Mouse (Mus musculus) common myeloid progenitor, adult 5-6 weeks (primary cell): Measurements from ENCODE around the gene Psap. TPM values are rescaled to one million over a fixed set of nuclear protein-coding genes. Genes with fewer than 3 reads are reported as not detected.
A peak's percentile ranks its signal among the peaks of the same experiment; 100 is the strongest.

Experiments used
- ATAC-seq: replicated peaks from 2 replicates; pipeline ENCODE4 v1.8.0; 2016; ENCODE audit warnings: low read depth, mild to moderate bottlenecking, moderate TSS enrichment, inconsistent platforms; ENCODE audit not compliant: poor library complexity, severe bottlenecking
- total RNA-seq: library from RNA; stranded (forward); fragments of 200-1000, 187-1606 nt; gene quantifications from 2 replicates; pipeline ENCODE4 v1.2.3, GENCODE M21; 2017

The Psap gene
- total RNA-seq, 1 experiment from 2014 or later = 149 TPM

DNA sequence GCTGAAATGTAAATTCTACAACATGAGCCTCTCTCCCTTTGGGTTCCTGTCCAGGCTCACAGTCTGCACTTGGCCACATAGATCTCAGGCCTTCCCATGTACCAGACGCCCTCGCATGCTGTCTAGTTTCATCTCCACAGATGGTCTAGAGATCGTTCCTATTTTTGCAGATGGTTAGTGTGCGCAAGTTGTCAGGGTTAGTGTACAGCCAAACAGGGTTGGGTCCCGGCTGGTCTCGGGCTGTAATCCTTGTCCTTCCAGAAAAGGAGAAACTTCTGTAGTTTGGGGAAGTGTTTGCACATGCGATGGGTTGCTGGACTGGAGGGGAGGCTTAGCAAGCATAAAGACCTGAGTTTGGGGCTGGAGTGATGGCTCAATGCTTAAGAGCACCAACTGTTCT, 9.1 kb downstream of the Psap start:
- ATAC-seq = peak; percentile 27; the same call in 1 of the 2 replicates

DNA sequence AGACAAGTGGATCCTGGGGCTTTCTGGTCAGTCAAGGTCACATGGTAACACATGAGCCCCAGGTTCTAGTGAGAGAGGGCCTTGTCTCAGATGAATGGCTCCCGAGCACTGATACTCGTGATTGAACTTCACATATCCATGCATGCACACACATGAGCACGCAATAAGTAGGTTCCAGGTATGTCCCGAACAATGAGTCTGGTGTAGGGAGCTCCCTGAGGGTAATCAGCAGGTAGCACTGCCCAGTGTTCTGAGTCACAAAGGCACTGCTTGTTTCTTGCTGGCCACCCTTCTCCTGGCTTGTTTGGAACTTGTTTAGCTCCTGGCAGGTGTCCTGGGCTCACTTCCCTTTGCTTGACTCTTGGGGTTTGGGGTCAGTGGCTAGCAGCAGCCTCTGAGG, 9.7 kb downstream of the Psap start:
- ATAC-seq = no peak

- no peak for ATAC-seq
These were observed 10.3 kb downstream of the Psap start for GRCm38 (mm10) chr10:60287726-60288125.

DNA sequence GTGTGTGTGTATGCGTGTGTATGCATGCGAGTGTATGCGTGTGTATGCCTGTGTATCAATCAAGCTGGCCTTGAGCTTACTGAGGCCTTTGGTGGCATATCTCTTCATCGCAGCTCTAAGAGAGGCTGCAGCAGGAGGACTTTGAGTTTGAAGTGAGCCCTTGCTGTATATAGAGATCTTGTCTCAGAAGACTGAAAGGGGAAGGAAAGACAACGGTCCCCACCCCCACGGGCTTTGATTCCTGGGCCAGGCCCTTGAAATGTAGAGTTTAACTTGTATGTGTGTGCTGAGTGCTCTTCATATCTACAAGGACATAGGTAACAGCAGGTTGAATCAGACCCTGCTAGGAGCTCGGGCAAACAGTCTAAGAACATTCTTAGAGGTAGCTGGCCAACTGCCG, 11.8 kb downstream of the Psap start:
- ATAC-seq = no peak

DNA sequence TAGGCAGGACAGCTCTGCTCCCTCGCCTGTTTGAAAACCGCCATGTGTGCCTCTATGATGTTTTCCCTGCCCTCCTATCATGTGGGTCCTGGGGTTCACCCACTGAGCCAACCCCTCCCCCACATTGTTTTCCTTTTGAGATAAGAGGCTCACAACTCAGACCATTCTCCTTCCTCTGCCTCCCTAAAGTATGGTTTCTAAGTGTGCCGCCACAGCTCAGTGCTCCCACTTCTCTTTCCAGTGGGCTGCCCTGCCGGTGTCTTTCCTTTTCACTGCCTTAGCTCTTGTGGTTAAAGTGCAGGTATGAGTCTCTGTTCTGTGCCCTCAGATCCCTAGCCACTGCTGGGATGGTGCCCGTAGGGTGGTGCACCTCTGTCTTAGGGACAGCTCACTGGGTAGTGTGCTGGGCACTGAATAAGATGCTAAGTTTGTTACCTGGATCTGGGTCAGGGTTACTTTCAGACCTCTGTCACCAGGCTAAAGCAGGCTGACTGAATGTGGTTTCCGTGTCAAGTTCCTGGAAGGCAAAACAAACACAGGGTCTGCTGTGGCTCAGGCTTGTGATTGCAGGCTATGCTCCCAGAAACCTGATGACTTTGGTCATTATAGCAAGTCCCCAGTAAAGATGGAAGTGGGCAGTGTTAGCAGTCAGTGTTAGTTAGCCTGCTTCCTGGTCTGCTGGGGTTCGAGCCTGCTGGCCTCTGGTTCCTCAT, 12.8 kb downstream of the Psap start:
- 0 out of 2 replicates have a peak, but pooled peaks have one; percentile 36 for ATAC-seq

DNA sequence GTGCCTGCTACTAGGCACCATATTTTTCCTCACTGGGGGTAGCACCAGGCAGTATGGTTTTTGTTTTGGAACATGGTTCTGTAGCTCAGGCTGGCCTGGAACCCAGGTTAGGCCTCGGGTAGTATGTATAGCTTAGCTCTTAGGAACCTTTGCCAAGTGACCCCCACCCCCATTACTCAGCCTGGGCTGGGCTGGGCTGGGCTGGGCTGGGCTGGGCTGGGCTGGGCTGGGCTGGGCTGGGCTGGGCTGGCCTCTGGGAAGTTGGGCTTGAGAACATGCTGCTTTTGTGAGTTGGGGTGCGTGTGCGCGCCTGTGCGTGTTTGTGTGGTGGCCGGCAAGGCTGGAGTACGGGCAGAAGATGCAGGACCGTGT, 13.3 kb downstream of the Psap start:
- no peak for ATAC-seq

DNA sequence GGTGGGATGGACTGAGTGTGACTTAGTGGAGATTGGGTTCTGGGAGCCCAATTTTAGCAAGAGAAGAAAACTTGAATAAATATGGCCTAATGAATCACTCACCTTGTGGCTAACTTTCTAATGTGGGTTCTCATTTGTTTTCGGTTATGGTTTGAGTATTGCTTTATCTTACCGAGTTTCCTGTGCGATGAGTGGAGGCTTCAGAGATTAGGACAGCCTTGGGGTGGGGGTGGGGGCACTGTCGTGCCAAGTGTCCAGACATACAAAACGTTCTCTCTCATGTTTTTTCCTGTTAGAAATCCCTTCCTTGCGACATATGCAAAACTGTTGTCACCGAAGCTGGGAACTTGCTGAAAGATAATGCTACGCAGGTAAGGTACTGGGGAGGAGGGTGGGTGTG, 14.8 kb downstream of the Psap start:
- ATAC-seq = no peak

- ATAC-seq = no peak
These were observed 17.2 kb downstream of the Psap start for GRCm38 (mm10) chr10:60294621-60295020.

- ATAC-seq = no peak
These were observed 17.9 kb downstream of the Psap start for GRCm38 (mm10) chr10:60295356-60295755.

DNA sequence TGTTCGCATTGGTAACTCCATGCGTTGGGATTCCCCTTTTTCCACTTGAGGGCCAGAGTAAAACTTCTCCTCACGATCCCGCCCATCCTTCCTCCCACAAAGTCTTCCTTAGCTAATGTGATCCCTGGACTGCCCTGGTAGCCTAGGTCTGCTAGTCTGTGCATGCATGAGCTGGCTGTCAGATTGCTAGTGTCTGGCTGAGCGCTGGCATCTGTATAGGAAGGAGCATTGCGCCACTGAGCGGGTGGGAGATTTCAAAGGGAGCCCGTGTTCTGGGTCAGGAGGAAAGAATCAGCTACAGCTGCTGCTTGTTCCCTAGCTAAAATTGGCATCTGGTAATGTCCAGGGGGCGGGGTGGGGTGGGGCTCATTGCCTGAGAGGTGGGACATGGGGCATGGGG, 18.6 kb downstream of the Psap start:
- ATAC-seq = no peak

DNA sequence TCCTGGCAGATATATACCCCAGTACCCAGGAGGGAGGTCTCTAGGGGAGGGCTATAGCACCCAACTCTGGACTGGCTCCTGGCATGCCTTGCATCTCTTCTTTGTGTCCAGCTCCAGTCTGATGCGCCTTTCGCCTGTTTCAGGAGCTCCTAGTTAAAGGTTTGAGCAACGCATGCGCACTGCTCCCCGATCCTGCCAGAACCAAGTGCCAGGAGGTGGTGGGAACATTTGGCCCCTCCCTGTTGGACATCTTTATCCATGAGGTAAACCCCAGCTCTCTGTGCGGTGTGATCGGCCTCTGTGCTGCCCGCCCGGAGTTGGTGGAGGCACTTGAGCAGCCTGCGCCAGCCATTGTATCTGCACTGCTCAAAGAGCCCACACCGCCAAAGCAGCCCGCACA, 22.2 kb downstream of the Psap start:
- ATAC-seq = no peak

DNA sequence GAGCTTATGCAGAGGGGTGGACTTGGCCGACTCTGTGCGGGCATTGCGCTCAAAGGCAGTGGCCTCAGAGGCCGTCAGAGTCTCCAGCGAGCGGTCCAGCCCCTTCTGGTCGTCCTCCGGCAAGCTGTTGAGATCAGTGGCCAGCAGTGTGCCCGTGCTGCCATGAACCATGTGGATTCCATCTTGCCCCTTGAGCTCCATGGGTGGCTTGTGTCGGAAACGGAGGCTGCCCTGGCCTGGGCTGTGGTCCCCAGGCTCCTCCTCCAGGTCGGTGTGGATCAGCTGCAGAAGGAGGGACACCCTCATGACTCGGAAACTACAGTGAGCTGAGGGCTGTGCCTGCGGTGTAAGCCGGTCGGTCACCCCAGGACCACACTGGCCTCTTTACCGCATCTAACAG, 26.0 kb downstream of the Psap start:
- ATAC-seq = no peak

DNA sequence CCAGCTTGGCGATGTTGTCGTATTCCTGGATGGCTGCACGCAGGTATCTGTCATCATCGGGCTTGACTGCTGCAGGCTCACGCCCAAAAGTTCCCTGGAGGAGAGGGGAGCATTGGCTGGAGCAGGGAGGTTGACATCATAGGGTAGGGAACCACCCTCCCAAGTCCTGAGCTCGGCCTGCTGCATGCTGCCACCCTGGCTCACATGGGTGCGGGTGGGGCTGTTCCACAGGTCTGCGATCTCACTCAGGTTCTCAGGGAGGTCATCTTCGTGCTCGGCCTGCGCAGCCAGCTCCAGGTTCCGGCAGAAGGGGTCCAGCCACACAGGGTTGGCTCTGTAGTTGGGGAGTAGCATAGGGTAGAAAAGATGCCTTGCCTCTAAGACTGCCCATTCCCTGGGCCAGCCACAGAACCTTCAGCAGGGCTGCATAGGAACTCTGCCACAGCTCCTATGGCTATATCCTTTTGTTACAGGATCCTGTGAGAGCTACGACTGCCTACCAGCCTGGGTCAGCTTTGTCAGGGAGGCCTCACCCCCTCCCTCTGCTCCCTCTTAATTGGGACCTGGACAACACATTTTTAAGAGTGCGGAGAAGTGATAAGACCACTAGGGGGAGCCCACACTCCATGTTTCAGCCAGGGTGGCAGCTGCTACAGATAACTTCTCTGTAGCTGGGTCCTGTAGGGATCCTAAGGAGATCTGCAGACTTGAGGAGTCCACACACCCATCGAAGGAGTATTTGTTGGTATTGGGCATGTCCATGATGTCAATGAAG, 27.6 kb downstream of the Psap start:
- ATAC-seq = peak; percentile 93

- no peak for ATAC-seq
These were observed 33.2 kb downstream of the Psap start for GRCm38 (mm10) chr10:60310629-60311028.

DNA sequence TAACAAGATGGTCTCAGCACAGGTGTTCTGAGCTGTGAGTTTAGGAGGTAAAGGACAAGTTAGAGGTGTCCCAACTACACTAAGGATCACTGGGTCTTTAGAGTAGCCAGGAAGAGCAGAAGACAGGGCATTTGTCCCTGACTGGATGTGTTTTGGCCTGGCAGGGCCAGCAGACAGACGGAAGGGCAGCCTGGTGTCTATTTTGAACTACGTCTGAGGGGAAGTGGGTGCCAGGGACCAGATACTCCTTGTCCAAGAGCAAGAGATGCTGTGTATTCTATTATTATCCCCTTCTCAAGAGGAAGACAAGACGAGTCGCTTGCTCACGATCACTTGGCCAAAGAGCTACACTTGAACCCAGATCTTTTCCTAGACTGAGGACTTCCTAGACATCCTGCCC, 36.2 kb downstream of the Psap start:
- no peak for ATAC-seq

- ATAC-seq = peak; percentile 40; the same call in 1 of the 2 replicates
These were observed 38.7 kb downstream of the Psap start for GRCm38 (mm10) chr10:60316166-60316565.

DNA sequence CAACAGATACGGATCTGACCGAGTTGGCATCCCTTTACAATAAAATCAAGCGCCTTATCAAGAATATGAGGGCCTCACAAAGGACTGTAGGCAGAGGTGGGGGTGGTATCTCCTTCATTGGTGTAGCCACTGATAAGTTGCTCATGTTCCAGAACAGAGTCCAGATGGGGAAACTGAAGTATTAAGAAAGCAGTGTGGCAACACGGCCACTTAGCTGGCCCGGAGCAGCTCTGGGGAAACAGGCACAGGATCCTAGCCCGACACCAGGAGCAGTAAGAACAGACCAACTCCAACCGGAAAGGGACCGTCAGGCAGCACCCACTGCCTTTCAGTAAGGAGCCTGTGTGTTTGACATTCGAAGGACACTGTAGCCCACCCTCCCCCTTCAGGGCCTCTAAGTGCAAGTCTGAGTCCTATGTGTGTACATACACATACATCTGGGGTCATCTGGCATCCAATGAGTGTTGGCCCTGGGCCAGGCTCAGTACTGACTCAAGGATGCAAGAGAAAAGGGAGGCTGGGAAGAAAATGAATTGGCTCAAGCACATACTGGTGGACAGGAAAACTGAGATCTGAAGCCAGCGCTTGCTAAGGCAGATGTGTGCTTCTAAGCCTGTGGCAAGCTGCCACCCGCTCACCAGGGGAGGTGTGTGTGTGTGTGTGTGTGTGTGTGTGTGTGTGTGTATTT, 51.7 kb downstream of the Psap start:
- no peak for ATAC-seq

GRCm38 (mm10) chr10:60334583-60334982, 57.2 kb downstream of the Psap start:
- peak; percentile 47 for ATAC-seq

GRCm38 (mm10) chr10:60335021-60335420, 57.6 kb downstream of the Psap start:
- no peak for ATAC-seq

DNA sequence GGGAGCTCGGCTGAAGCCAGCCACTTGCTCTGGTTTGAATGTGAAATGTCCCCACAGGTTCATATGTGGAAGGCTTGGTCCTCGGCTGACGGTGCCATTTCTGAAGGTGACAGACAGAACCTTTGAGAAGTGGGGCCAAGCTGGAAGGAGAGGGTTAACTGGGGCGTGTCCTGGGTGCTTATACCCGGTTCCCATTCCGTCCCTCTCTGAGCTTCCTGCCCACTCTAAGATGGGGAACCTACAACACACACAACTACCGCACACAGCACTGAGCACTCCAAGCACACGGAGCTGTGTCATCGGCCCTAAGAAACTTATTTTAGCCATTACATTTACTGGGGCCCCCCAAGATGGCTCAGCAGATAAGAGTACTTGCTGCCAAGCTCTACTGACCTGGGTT, 64.1 kb downstream of the Psap start:
- peak; percentile 43 for ATAC-seq

DNA sequence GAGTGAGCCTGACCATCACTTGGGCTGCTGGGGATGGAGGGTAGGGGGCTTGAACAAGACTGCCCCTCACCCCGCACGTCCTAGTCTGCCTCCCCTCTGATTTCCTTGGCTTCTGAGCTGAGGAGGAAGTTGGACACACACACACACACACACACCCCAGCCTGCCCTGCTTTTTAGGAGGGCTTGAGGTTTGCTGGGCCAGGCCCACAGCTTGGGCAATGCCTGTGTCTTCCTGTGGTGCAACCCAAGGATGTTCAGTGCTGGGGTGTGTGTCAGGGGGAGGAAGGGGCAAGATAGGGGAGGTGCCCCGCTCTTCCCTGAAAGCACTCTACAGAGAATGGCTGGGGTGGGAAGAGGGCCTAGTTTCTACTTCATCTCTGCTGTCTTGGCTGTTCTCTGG, 66.7 kb downstream of the Psap start:
- peak; percentile 71 for ATAC-seq
